Mouse (Mus musculus): ENCODE measurements at regions not wholly inside any gene's neighbourhood (a gene's known extent, or its start where the extent isn't known, plus 50 kb on each side); places are given as distances from the start of the nearest gene placed in this dataset.

GRCm38 (mm10) chr2:158909086-158909485, 114.5 kb downstream of the Dhx35 start:
- no peak for DNase-seq (ENCODE audit: low read depth)

GRCm38 (mm10) chr2:158910325-158910724, 115.7 kb downstream of the Dhx35 start:
- DNase-seq (ENCODE audit: low read depth) = no peak

GRCm38 (mm10) chr2:158911191-158911590, 116.6 kb downstream of the Dhx35 start:
- no peak for DNase-seq (ENCODE audit: low read depth)

GRCm38 (mm10) chr2:158912631-158913258, 118.1 kb downstream of the Dhx35 start:
- DNase-seq (ENCODE audit: low read depth) = no peak

GRCm38 (mm10) chr2:158917398-158917797, 122.8 kb downstream of the Dhx35 start:
- no peak for DNase-seq (ENCODE audit: low read depth)

GRCm38 (mm10) chr2:158918312-158918711, 123.7 kb downstream of the Dhx35 start:
- no peak for DNase-seq (ENCODE audit: low read depth)

- DNase-seq (ENCODE audit: low read depth) = no peak
These were observed 127.0 kb downstream of the Dhx35 start for GRCm38 (mm10) chr2:158921342-158922255.

- DNase-seq (ENCODE audit: low read depth) = no peak
These were observed 128.2 kb downstream of the Dhx35 start for GRCm38 (mm10) chr2:158922766-158923165.

- DNase-seq (ENCODE audit: low read depth) = no peak
These were observed 134.9 kb downstream of the Dhx35 start for GRCm38 (mm10) chr2:158929507-158929906.

GRCm38 (mm10) chr2:158937948-158938565, 143.4 kb downstream of the Dhx35 start:
- DNase-seq (ENCODE audit: low read depth) = no peak

GRCm38 (mm10) chr2:158949418-158949817, 154.8 kb downstream of the Dhx35 start:
- DNase-seq (ENCODE audit: low read depth) = no peak

- DNase-seq (ENCODE audit: low read depth) = no peak
These were observed 156.5 kb downstream of the Dhx35 start for GRCm38 (mm10) chr2:158951061-158951460.

- no peak for DNase-seq (ENCODE audit: low read depth)
These were observed 162.3 kb downstream of the Dhx35 start for GRCm38 (mm10) chr2:158956888-158957287.

GRCm38 (mm10) chr2:158965003-158965665, 170.5 kb downstream of the Dhx35 start:
- DNase-seq (ENCODE audit: low read depth) = no peak

- DNase-seq (ENCODE audit: low read depth) = no peak
These were observed 177.6 kb downstream of the Dhx35 start for GRCm38 (mm10) chr2:158972178-158972577.

- no peak for DNase-seq (ENCODE audit: low read depth)
These were observed 191.0 kb downstream of the Dhx35 start for GRCm38 (mm10) chr2:158985529-158986148.

GRCm38 (mm10) chr2:159002481-159003186, 208.0 kb downstream of the Dhx35 start:
- DNase-seq (ENCODE audit: low read depth) = no peak

- DNase-seq (ENCODE audit: low read depth) = no peak
These were observed 208.5 kb downstream of the Dhx35 start for GRCm38 (mm10) chr2:159003187-159003497.

GRCm38 (mm10) chr2:159004417-159004816, 209.8 kb downstream of the Dhx35 start:
- DNase-seq (ENCODE audit: low read depth) = no peak

- no peak for DNase-seq (ENCODE audit: low read depth)
These were observed 218.1 kb downstream of the Dhx35 start for GRCm38 (mm10) chr2:159012725-159013124.

- DNase-seq (ENCODE audit: low read depth) = no peak
These were observed 219.9 kb downstream of the Dhx35 start for GRCm38 (mm10) chr2:159014553-159014952.

Measured in gonadal fat pad, adult 2 months (tissue).